8 mouse cellular contexts compared by ENCODE assay signal in genomic region chr4:132344403-132345134, GRCm38 (mm10). TPM values are rescaled to one million over a fixed set of nuclear protein-coding genes. Genes with fewer than 3 reads are reported as not detected.
DNase-seq lines count a peak whose midpoint lies in the region; ATAC-seq and TF ChIP-seq lines count a peak whose summit lies in the region.

No protein-coding gene starts in this region.

- peak in 1 of 2 experiments; percentile 15 for DNase-seq in left cerebral cortex, adult 2 months (ENCODE audit: extremely low spot score in 1 of 2, low spot score in 2 of 2)
- no peak for DNase-seq in left cerebral cortex, adult 8-10 months (ENCODE audit: low spot score in 2 of 2)
- DNase-seq in T-cell, adult 2 months (ENCODE audit: low spot score) = peak; percentile 19
- DNase-seq in left cerebral cortex, postnatal 4 days = no peak
- no peak for DNase-seq in cerebellum, adult 9-11 months
- DNase-seq in ovary, adult 18-20 months (ENCODE audit: low spot score) = no peak

- peak overlapping the region; percentile 78 for H3K9ac ChIP-seq in forebrain, embryonic 16.5 days (replicated peaks; ENCODE audit: low read depth, low read length)
- H3K9ac ChIP-seq in liver, embryonic 15.5 days = peak overlapping the region; percentile 82

- peak; percentile 13; the same call in 1 of the 2 replicates for ATAC-seq in forebrain, embryonic 16.5 days
- peak; percentile 38; the same call in 1 of the 2 replicates for ATAC-seq in liver, embryonic 15.5 days (ENCODE audit: insufficient read depth)

- H3K4me3 ChIP-seq in left cerebral cortex, adult 2 months = peak overlapping the region; percentile 69
- peak overlapping the region; percentile 80 for H3K4me3 ChIP-seq in forebrain, embryonic 16.5 days (replicated peaks; ENCODE audit: low read length)
- peak overlapping the region; percentile 87 for H3K4me3 ChIP-seq in liver, embryonic 15.5 days (replicated peaks)

- no peak overlapping the region for H3K27ac ChIP-seq in left cerebral cortex, adult 2 months
- no peak overlapping the region for H3K27ac ChIP-seq in forebrain, embryonic 16.5 days (ENCODE audit: low read length)
- H3K27ac ChIP-seq in liver, embryonic 15.5 days (replicated peaks) = peak overlapping the region; percentile 87

- no peaks in the 10 kb centered on the region for H3K9me3 ChIP-seq in forebrain, embryonic 16.5 days (ENCODE audit: control insufficient read depth, low read length)
- no peaks in the 10 kb centered on the region for H3K9me3 ChIP-seq in liver, embryonic 15.5 days (replicated peaks)

- no peaks in the 10 kb centered on the region for H3K36me3 ChIP-seq in forebrain, embryonic 16.5 days (ENCODE audit: control insufficient read depth, insufficient read depth)
- H3K36me3 ChIP-seq in liver, embryonic 15.5 days (replicated peaks) = peaks cover 32% of the 10 kb centered on the region

- peaks cover 16% of the 10 kb centered on the region for H3K4me1 ChIP-seq in forebrain, embryonic 16.5 days (replicated peaks; ENCODE audit: control insufficient read depth, insufficient read depth, low read length)
- peaks cover 50% of the 10 kb centered on the region for H3K4me1 ChIP-seq in liver, embryonic 15.5 days (replicated peaks)

- H3K27me3 ChIP-seq in forebrain, embryonic 16.5 days (replicated peaks; ENCODE audit: control insufficient read depth, insufficient read depth, low read length) = no peaks in the 10 kb centered on the region
- H3K27me3 ChIP-seq in liver, embryonic 15.5 days = no peaks in the 10 kb centered on the region

- WGBS in forebrain, embryonic 16.5 days = 7% methylated on average over 13 of the region's 13 CpGs
- 1% methylated on average over 13 of the region's 13 CpGs for WGBS in liver, embryonic 15.5 days (ENCODE audit: insufficient replicate concordance)

- intact Hi-C loops in left cerebral cortex, adult 2 months (cut with DNase I) = loop anchor here (5.0 to 10.0 kb wide), 2 partner anchors 52 to 250 kb away; no protein-coding TSS in a partner anchor
- intact Hi-C loops in left cerebral cortex, postnatal 4 days (cut with DNase I) = loop anchor here (10.0 kb wide), 1 partner anchor 50 kb away; no protein-coding TSS in a partner anchor

- H3K4me2 ChIP-seq in forebrain, embryonic 16.5 days (ENCODE audit: low read length) = peak overlapping the region; percentile 90
- peak overlapping the region; percentile 90 for H3K4me2 ChIP-seq in liver, embryonic 15.5 days

- no peak for TF ChIP-seq CTCF in left cerebral cortex, adult 2 months (IDR thresholded peaks at IDR 0.05)

RNA-seq across cellular contexts. Expression of gene Rcc1, which starts 8.8 kb away (rescaled TPM):
- total RNA-seq in left cerebral cortex, adult 2 months (2021) = 10 to 100 TPM; 13.0 to 14.3 TPM
- total RNA-seq in left cerebral cortex, adult 8-10 months (2022) = 10 to 100 TPM; 12.0 to 15.5 (median 14.2) TPM
- 51.3 and 52.3 TPM in 2 replicates for polyA plus RNA-seq in forebrain, embryonic 16.5 days (2015; fragmentation: Nextera tagmentation; extraction: Ambion mirVana)
- 48.0 and 54.5 TPM in 2 replicates for polyA plus RNA-seq in liver, embryonic 15.5 days (2015; fragmentation: Nextera tagmentation; extraction: Ambion mirVana)
- total RNA-seq in left cerebral cortex, postnatal 4 days (2021) = 10 to 100 TPM; 17.6 to 22.0 TPM

RNA-seq across cellular contexts. Expression of gene Trnau1ap, which starts 15.2 kb away (rescaled TPM):
- total RNA-seq in left cerebral cortex, adult 2 months (2021) = 10 to 100 TPM; 22.4 to 24.9 TPM
- 10 to 100 TPM; 20.6 to 30.6 (median 29.0) TPM for total RNA-seq in left cerebral cortex, adult 8-10 months (2022)
- 81.9 and 86.4 TPM in 2 replicates for polyA plus RNA-seq in forebrain, embryonic 16.5 days (2015; fragmentation: Nextera tagmentation; extraction: Ambion mirVana)
- polyA plus RNA-seq in liver, embryonic 15.5 days (2015; fragmentation: Nextera tagmentation; extraction: Ambion mirVana) = 28.7 and 34.2 TPM in 2 replicates
- 10 to 100 TPM; 40.9 to 47.2 TPM for total RNA-seq in left cerebral cortex, postnatal 4 days (2021)

RNA-seq across cellular contexts. Expression of gene Rab42, which starts 41.4 kb away (rescaled TPM):
- total RNA-seq in left cerebral cortex, adult 2 months (2021) = 1 to 10 TPM; 1.6 to 2.6 TPM
- 1 to 10 TPM; 1.5 to 3.3 (median 2.3) TPM for total RNA-seq in left cerebral cortex, adult 8-10 months (2022)
- polyA plus RNA-seq in forebrain, embryonic 16.5 days (2015; fragmentation: Nextera tagmentation; extraction: Ambion mirVana) = 0.80 and 1.4 TPM in 2 replicates
- polyA plus RNA-seq in liver, embryonic 15.5 days (2015; fragmentation: Nextera tagmentation; extraction: Ambion mirVana) = 0.52 and 0.54 TPM in 2 replicates
- 1 to 10 TPM; 1.4 to 2.1 TPM for total RNA-seq in left cerebral cortex, postnatal 4 days (2021)
